Mouse (Mus musculus): ENCODE data around the gene Elmo1. TPM values are rescaled to one million over a fixed set of nuclear protein-coding genes. Genes with fewer than 3 reads are reported as not detected.

Gene Elmo1
- polyA plus RNA-seq, 1 experiment from 2014 or later: 13.8 TPM

DNA sequence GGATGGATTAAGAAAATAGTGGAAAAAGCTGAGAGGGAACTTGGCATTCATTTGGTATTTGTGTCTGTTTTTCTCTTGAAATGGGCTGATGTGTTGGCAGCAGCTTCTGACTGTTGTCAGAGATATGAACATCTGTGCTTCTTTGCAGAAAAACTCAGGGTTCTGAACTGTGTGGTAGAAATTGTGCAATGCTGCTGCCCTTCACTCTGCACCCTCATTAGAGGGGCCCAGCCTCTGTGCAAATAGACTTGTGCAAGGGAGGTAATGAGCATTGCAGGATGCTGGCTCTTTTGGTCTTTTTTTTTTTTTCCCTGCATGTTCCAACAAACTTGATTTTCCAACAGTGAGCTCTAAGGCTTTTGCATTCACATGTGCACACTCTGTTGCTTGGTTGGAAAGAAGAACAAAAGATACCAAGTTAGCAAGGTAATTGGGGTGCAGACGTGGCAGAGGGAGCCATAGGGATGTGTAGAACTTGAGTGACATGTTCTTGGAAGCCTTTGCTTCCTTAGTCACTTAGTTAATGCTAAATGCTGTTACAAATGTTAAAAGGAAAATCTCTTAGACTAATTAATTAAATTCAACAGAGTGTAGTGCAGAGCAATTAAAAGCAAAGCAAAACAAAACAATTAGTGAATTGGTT is 26.6 kb downstream of the Elmo1 start:
- peaks cover 34% of the 10 kb centered on the region for H3K4me1 ChIP-seq
- 77% methylated on average over 1 of the region's 1 CpGs for WGBS
- H3K27ac ChIP-seq (replicated peaks): no peak overlapping the region
- no peak for DNase-seq (ENCODE audit: low spot score)
- H3K27me3 ChIP-seq (ENCODE audit: low read depth, poor library complexity, severe bottlenecking): no peaks in the 10 kb centered on the region
- H3K4me3 ChIP-seq: no peak overlapping the region
- H3K9me3 ChIP-seq (replicated peaks): no peaks in the 10 kb centered on the region
- no peaks in the 10 kb centered on the region for H3K36me3 ChIP-seq

GRCm38 (mm10) chr13:20117691-20118090 is 27.3 kb downstream of the Elmo1 start:
- Histone ChIP-seq H3K36me3 (no peaks in the 10 kb centered on the region), H3K4me1 (peaks cover 28% of the 10 kb centered on the region), H3K27ac (replicated peaks) (no peak overlapping the region), H3K9me3 (replicated peaks) (no peaks in the 10 kb centered on the region), H3K27me3 (ENCODE audit: low read depth, poor library complexity, severe bottlenecking) (no peaks in the 10 kb centered on the region), H3K4me3 (no peak overlapping the region)
- WGBS: 78% methylated on average over 1 of the region's 1 CpGs
- no peak for DNase-seq (ENCODE audit: low spot score)

- Histone ChIP-seq H3K27ac (replicated peaks) (no peak overlapping the region), H3K36me3 (no peaks in the 10 kb centered on the region), H3K27me3 (ENCODE audit: low read depth, poor library complexity, severe bottlenecking) (no peaks in the 10 kb centered on the region), H3K4me1 (peaks cover 25% of the 10 kb centered on the region), H3K9me3 (replicated peaks) (no peaks in the 10 kb centered on the region), H3K4me3 (no peak overlapping the region)
- 87% methylated on average over 7 of the region's 7 CpGs for WGBS
- DNase-seq (ENCODE audit: low spot score): no peak
Observed at GRCm38 (mm10) chr13:20118909-20119308, 28.5 kb downstream of the Elmo1 start.

DNA sequence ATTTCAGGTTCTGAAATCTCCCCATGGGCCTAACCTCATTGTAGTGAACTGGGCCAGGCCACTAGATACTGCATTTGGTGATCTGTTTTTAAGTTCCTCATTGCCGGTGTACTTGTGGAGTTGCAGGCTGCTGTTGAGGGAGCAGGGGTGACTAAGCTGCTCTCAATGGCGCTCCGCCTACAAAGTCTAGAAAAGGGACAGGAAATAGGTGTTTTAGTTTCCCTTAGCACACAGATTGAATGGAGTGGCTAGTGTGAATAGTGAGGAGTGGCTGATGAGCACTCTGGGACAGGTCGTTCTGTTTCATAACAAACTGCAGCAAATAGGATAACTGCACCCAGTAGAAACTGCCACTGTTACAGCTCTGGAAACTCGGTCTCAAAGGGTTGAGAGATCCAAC is 30.3 kb downstream of the Elmo1 start:
- no peak overlapping the region for H3K27ac ChIP-seq (replicated peaks)
- H3K36me3 ChIP-seq: no peaks in the 10 kb centered on the region
- no peaks in the 10 kb centered on the region for H3K27me3 ChIP-seq (ENCODE audit: low read depth, poor library complexity, severe bottlenecking)
- no peak for DNase-seq (ENCODE audit: low spot score)
- H3K4me3 ChIP-seq: no peak overlapping the region
- no peaks in the 10 kb centered on the region for H3K9me3 ChIP-seq (replicated peaks)
- 85% methylated on average over 5 of the region's 5 CpGs for WGBS
- peaks cover 15% of the 10 kb centered on the region for H3K4me1 ChIP-seq

DNA sequence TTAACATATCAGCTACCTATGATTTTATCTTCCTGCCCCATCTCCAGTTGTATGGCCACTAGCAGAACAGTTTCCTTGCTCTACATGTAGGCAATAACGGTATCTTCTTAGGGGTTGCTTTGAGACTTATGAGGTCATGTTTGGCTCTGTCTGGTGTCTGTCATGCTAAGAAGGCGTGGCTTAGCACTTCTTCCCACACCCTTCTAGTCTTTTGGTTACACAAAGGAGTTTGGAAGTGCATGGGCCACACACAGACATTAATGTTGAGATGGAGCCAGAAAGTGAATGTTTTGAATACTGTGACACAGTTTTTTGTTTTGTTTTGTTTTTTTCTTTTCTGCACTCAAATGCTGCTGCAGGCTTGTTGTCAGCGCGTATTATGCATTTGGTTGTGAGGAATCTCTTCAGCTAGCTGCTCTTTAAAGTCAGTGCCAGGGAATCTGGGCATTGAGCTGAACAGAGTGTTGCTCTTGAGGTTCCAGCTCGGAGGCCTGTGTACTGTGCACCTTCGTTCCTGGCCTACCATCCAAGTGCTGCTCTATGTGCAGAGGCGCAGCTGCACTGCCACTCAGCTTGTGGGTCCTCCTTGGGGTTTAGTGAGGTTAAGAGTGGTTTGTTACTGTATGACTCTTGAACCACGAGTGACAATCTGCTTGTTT is 31.1 kb downstream of the Elmo1 start:
- no peaks in the 10 kb centered on the region for H3K36me3 ChIP-seq
- H3K4me1 ChIP-seq: peaks cover 7% of the 10 kb centered on the region
- no peak for DNase-seq (ENCODE audit: low spot score)
- no peaks in the 10 kb centered on the region for H3K9me3 ChIP-seq (replicated peaks)
- 91% methylated on average over 8 of the region's 8 CpGs for WGBS
- H3K27me3 ChIP-seq (ENCODE audit: low read depth, poor library complexity, severe bottlenecking): no peaks in the 10 kb centered on the region
- H3K4me3 ChIP-seq: no peak overlapping the region
- H3K27ac ChIP-seq (replicated peaks): no peak overlapping the region

DNA sequence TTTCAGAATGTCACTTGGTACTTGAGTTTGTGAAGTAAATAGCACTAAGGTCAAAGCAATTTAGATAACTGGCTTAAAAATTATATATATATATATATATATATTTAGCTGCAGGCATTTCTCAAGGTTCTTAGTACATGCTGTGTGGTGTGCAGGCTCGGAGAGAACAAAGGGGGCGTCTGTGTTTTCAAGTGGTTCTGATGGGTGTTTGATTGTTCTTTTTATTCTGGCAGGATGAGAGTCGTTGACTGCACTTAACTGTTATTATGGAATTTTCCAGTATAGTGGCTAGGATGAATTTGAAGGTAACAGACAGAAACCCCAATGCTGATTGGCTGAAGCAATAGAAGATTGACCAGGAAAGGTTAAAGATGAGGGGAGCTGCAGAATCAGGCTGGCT is 33.6 kb downstream of the Elmo1 start:
- WGBS: 71% methylated on average over 3 of the region's 3 CpGs
- no peak overlapping the region for H3K4me3 ChIP-seq

DNA sequence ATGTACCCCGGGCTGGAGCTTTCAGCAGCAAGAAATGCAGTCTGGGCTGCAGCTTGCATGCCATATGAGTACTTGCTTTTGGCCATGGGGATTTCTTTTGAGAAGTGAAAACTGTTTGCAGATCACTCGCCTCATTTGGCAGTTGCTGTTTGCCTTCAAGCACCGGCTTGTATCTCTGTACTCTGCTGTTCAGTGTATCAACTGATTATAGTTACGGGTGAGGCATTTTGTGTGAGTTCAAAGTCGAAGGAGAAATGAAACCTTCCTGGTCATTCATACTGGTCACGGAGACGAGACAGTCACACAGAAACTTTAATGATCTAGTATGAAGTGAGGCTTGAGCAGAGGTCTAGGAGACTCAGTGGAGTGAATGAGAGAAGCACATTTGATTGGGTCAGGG is 34.6 kb downstream of the Elmo1 start:
- Histone ChIP-seq H3K4me3 (no peak overlapping the region), H3K9me3 (replicated peaks) (no peaks in the 10 kb centered on the region), H3K27me3 (ENCODE audit: low read depth, poor library complexity, severe bottlenecking) (no peaks in the 10 kb centered on the region), H3K36me3 (no peaks in the 10 kb centered on the region), H3K4me1 (no peaks in the 10 kb centered on the region), H3K27ac (replicated peaks) (no peak overlapping the region)
- WGBS: 84% methylated on average over 7 of the region's 7 CpGs
- no peak for DNase-seq (ENCODE audit: low spot score)

More for the DNA sequence above, 33.6 kb downstream of the Elmo1 start:
- Histone ChIP-seq H3K9me3 (replicated peaks) (no peaks in the 10 kb centered on the region), H3K36me3 (no peaks in the 10 kb centered on the region), H3K27ac (replicated peaks) (no peak overlapping the region), H3K4me1 (no peaks in the 10 kb centered on the region), H3K27me3 (ENCODE audit: low read depth, poor library complexity, severe bottlenecking) (no peaks in the 10 kb centered on the region)
- DNase-seq (ENCODE audit: low spot score): no peak

DNA sequence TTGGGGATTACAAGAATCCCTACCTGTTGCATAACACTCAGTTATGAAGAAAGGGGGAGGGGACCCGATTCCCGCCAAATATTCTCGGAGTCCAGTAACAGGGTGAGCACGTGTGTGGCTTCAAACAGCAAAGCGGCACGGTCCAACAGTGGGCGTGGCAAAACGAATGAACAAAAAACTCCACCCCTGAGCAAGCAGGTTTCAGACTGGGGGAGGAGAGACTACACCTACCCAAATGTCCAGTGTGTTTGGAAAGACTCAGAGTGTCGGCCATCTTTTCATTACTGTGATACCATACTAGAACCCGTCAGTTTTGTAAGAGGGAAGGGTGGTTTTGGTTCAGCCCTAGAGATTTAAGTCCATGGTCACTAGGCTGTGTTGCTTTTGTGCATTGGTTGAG is 35.4 kb downstream of the Elmo1 start:
- no peaks in the 10 kb centered on the region for H3K36me3 ChIP-seq
- H3K27ac ChIP-seq (replicated peaks): no peak overlapping the region
- H3K4me3 ChIP-seq: no peak overlapping the region
- no peaks in the 10 kb centered on the region for H3K9me3 ChIP-seq (replicated peaks)
- DNase-seq (ENCODE audit: low spot score): no peak
- no peaks in the 10 kb centered on the region for H3K4me1 ChIP-seq
- H3K27me3 ChIP-seq (ENCODE audit: low read depth, poor library complexity, severe bottlenecking): no peaks in the 10 kb centered on the region
- WGBS: 92% methylated on average over 10 of the region's 10 CpGs

DNA sequence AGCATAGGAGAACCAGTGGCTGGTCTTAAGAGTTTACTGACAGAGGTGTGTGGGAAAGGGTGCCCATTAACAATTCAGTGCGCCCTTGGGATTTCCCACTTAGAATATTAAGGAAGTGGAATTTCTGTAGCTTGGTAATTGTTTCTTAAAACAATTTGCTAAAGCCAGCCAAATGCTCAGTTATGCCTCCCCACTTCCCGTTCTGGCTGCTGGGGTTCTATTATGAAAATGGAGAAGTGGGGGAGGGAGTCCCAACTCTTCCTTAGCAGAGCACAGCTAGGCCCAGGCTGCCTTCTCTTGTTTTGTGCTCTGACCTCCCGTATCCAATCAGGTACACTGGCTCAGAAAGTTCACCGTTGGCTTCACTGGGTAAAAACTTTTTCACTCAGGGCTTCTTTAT is 37.2 kb downstream of the Elmo1 start:
- 75% methylated on average over 4 of the region's 4 CpGs for WGBS
- no peaks in the 10 kb centered on the region for H3K36me3 ChIP-seq

DNA sequence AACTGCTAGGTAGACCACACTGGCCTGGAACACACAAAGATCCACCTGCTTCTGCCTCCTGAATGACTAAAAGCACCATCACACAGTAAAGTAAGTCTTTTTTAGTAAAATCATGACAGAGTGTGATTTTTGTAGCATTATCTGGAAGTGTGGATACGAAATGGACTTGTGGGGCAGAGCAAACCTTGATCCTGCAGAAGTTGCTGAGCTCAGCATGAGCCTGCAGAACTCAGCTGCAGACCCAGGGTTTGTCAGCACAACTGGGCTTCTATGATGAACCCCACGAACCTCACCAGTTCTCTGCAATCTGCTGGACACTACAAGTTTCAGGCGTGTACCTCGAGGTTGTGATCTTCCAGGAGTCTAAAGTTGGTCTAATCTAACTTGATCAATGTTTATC is 37.7 kb downstream of the Elmo1 start:
- H3K9me3 ChIP-seq (replicated peaks): no peaks in the 10 kb centered on the region
- H3K4me3 ChIP-seq: no peak overlapping the region
- H3K27me3 ChIP-seq (ENCODE audit: low read depth, poor library complexity, severe bottlenecking): no peaks in the 10 kb centered on the region
- H3K4me1 ChIP-seq: no peaks in the 10 kb centered on the region
- H3K27ac ChIP-seq (replicated peaks): no peak overlapping the region
- no peak for DNase-seq (ENCODE audit: low spot score)
- WGBS: 88% methylated on average over 4 of the region's 4 CpGs
- H3K36me3 ChIP-seq: no peaks in the 10 kb centered on the region

More for the DNA sequence above, 37.2 kb downstream of the Elmo1 start:
- H3K4me1 ChIP-seq: no peaks in the 10 kb centered on the region
- DNase-seq (ENCODE audit: low spot score): no peak
- H3K27ac ChIP-seq (replicated peaks): no peak overlapping the region
- H3K27me3 ChIP-seq (ENCODE audit: low read depth, poor library complexity, severe bottlenecking): no peaks in the 10 kb centered on the region
- H3K4me3 ChIP-seq: no peak overlapping the region
- no peaks in the 10 kb centered on the region for H3K9me3 ChIP-seq (replicated peaks)

GRCm38 (mm10) chr13:20130731-20131130 is 40.3 kb downstream of the Elmo1 start:
- WGBS: 92% methylated on average over 3 of the region's 3 CpGs
- no peak for DNase-seq (ENCODE audit: low spot score)
- Histone ChIP-seq H3K27me3 (ENCODE audit: low read depth, poor library complexity, severe bottlenecking) (no peaks in the 10 kb centered on the region), H3K9me3 (replicated peaks) (no peaks in the 10 kb centered on the region), H3K4me3 (no peak overlapping the region), H3K27ac (replicated peaks) (no peak overlapping the region), H3K36me3 (no peaks in the 10 kb centered on the region), H3K4me1 (peaks cover 7% of the 10 kb centered on the region)

DNA sequence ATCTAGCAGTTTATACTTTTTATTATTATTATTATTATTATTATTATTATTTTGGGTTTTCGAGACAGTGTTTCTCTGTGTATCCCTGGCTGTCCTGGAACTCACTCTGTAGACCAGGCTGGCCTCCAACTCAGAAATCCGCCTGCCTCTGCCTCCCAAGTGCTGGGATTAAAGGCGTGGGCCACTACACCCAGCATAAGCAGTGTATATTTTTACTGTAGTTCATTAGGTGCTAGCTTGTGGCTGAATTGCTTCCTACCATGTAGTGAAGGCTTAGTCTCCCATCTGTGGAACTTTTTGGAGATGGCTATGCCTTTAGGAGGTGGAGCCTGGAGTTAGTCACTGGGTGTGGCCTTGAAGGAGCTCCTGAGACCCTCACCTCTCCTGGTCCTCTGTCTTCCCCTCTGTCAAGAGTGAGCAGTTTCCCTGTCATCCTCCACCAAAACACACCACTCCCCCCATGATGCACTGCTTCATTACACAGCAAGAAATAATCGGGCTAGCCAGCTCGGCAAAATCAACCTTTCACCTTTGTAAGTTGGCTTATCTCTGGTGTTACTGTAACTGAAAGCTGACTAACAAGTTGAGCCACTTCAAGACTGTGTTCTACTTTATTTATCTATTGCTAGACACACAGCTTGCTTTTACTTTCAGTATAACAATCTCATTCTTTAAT is 41.1 kb downstream of the Elmo1 start:
- no peak overlapping the region for H3K27ac ChIP-seq (replicated peaks)
- no peaks in the 10 kb centered on the region for H3K9me3 ChIP-seq (replicated peaks)
- H3K27me3 ChIP-seq (ENCODE audit: low read depth, poor library complexity, severe bottlenecking): no peaks in the 10 kb centered on the region
- WGBS: 89% methylated on average over 5 of the region's 5 CpGs
- H3K36me3 ChIP-seq: no peaks in the 10 kb centered on the region
- H3K4me3 ChIP-seq: no peak overlapping the region
- no peak for DNase-seq (ENCODE audit: low spot score)
- H3K4me1 ChIP-seq: peaks cover 7% of the 10 kb centered on the region

- H3K27me3 ChIP-seq (ENCODE audit: low read depth, poor library complexity, severe bottlenecking): no peaks in the 10 kb centered on the region
- H3K4me3 ChIP-seq: no peak overlapping the region
- no peak overlapping the region for H3K27ac ChIP-seq (replicated peaks)
- WGBS: 90% methylated on average over 4 of the region's 4 CpGs
- peaks cover 7% of the 10 kb centered on the region for H3K4me1 ChIP-seq
- DNase-seq (ENCODE audit: low spot score): no peak
- no peaks in the 10 kb centered on the region for H3K36me3 ChIP-seq
- no peaks in the 10 kb centered on the region for H3K9me3 ChIP-seq (replicated peaks)
Observed at GRCm38 (mm10) chr13:20131998-20132371, 41.6 kb downstream of the Elmo1 start.
